Mouse (Mus musculus) kidney, postnatal 36 days (tissue): ENCODE results near the gene Slc25a16.

ENCODE experiments used
- DNase-seq, 2 experiments: peaks; one replicate each; pipeline ENCODE4 v3.0.0; 2021 to 2022; ENCODE audit warnings: mixed read lengths in 2 of 2

Slc25a16 gene

GRCm38 (mm10) chr10:62919925-62920765 lies at the start of gene Slc25a16:
Gene Slc25a16, plus strand, starts transcription at chr10:62920633.
- DNase-seq, result peak; percentile 90 to 94

GRCm38 (mm10) chr10:62874828-62875227 lies 45.6 kb upstream of the Slc25a16 start:
- no peak for DNase-seq

GRCm38 (mm10) chr10:62875565-62875964 lies 44.9 kb upstream of the Slc25a16 start:
- DNase-seq, result no peak

GRCm38 (mm10) chr10:62878056-62878455 lies 42.4 kb upstream of the Slc25a16 start:
- no peak for DNase-seq

- DNase-seq, result peak in 1 of 2 experiments; percentile 46
Observed at GRCm38 (mm10) chr10:62881211-62881610, 39.2 kb upstream of the Slc25a16 start.

DNA sequence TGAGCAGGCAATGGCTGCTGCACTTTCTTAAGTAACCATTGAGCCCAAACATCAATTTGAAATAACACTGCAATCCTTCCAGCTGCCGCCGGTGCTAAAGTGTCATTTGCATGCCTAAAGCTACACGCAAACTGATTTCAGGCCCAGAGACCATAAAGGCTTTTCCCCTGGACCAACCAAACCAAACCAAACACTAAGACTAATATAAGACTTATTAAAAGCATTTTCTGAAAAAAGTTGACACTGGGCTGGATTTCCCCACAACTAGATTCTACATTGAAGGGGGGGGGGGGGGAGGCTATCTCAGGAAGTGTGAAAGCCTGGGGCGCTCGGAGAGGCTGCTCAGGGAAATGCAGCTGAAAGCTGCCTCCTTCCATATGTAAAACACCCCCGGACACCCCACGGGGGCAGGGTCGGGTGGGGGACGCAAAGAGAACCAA lies 36.5 kb upstream of the Slc25a16 start:
- no peak for DNase-seq

GRCm38 (mm10) chr10:62884517-62884916 lies 35.9 kb upstream of the Slc25a16 start:
- no peak for DNase-seq

- DNase-seq, result no peak
Observed at GRCm38 (mm10) chr10:62885460-62885859, 35.0 kb upstream of the Slc25a16 start.

DNA sequence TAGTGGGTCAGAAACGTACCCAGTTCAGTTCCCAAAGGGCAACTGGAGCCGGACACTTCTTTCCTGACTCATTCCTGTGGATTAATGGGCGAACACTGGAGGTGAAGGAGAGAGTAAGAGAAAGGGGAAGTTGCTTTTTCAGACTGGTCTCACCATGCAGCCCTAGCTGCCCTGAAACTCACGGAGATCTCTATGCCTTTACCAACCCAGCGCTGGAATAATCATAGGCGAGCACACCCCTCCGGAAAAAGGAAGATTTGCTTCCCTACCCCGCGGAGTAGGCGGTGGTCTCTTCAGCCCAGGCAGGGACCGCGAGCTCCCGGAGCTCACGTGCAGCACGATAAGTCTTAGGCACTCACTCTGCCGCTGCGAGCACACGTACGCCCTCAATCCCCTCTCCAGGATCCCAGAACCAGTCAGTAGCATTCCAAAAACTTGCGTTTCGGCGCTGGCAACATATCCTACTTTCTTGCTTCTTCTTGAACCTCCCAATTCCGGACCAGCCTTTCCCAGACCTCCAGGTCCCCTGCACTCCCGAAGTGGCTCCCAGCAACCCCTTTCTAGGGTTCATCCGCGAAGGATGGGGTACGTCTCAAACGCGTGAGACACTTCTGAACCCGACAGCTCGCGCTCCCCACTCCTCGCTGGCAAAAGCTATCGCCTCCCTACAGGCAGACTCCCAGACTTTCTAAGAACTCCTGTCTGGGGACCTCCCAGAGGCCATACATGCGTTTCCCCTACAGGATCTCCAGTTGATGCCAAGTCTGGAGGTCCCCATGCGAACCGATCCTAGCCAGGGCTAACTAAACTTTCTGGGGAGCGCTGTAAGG lies 34.2 kb upstream of the Slc25a16 start:
- peak in 1 of 2 experiments; percentile 29 for DNase-seq

GRCm38 (mm10) chr10:62886799-62887591 lies 33.4 kb upstream of the Slc25a16 start:
- peak; percentile 73 to 79 for DNase-seq

GRCm38 (mm10) chr10:62891025-62891424 lies 29.4 kb upstream of the Slc25a16 start:
- no peak for DNase-seq

GRCm38 (mm10) chr10:62892549-62893232 lies 27.7 kb upstream of the Slc25a16 start:
- no peak for DNase-seq

GRCm38 (mm10) chr10:62893356-62893884 lies 27.0 kb upstream of the Slc25a16 start:
- DNase-seq, result no peak

DNA sequence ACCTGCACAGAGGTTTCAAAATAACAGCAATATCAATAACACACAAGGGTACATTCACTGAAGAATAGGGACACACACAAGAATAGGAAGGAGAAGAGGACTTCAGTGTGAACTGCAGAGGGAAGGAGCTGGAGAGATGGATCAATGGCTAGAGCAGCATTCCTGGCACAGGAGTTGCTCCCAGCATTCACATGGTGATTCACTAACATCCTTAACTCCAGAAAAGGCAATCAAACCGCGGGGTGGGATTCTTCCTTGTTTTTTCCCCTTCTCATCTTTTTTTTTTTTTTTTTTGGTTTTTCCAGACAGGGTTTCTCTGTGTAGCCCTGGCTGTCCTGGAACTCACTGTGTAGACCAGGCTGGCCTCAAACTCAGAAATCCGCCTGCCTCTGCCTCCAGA lies 26.0 kb upstream of the Slc25a16 start:
- DNase-seq, result no peak

DNA sequence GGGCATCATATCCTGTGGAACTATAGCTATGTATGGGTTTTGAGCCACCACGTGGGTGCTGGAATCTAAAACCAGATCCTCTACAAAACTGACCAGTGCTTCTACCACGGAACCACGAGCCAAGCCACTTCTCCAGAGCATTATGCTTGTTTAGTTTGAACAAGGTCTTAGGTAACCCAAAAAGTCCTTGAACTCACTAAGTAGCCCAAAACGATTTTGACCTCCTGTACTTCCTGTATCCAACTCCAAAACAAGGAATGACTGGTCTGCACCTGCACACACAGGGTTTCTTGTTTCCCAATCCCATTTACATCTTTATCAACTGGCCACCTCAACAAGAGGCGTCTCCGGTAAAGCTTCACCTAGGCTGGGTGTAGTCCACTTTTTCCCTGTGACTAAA lies 25.0 kb upstream of the Slc25a16 start:
- peak in 1 of 2 experiments; percentile 10 for DNase-seq

- no peak for DNase-seq
Observed at GRCm38 (mm10) chr10:62896035-62896434, 24.4 kb upstream of the Slc25a16 start.

GRCm38 (mm10) chr10:62896774-62897173 lies 23.7 kb upstream of the Slc25a16 start:
- DNase-seq, result peak; percentile 34 to 42

- DNase-seq, result no peak
Observed at GRCm38 (mm10) chr10:62897437-62897836, 23.0 kb upstream of the Slc25a16 start.

DNA sequence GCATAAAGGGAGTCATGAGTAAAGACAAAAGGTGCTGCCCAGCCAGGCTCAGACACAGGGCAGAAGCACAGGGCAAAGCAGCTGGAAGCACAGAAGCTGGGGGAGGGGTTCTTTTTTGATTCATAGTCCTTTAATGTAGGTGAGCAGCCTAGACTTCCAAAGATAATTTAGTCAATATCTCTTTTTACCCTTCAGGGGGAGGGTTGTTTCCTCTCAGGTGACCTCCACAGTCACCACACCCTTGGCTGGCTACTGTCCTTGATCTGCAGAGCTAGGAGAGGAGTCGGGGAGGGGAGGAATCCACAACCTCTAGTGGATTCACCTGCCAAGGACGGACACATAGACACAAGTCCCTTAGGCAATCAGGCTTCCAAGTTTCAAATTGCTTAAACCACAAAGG lies 22.4 kb upstream of the Slc25a16 start:
- DNase-seq, result no peak

GRCm38 (mm10) chr10:62900144-62900543 lies 20.3 kb upstream of the Slc25a16 start:
- DNase-seq, result no peak

DNA sequence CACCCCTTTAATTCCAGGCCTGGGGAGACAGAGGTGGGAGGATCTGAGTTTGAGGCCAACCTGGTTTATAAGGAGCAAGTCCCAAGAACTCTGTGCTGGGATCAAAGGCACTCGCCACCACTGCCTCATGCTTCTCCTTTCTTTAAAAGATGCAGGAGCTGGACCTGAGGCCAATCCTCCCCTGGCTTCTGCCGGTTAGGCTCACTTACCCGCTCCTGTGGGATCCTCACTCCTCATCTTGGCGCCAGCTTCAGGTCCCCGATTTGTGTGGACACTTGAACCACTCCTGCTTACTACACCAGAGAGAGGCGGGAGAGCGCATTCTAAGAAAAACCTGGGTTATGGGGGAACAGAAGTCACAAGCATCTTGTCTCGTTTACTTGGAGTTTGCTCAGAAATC lies 18.6 kb upstream of the Slc25a16 start:
- DNase-seq, result no peak

DNA sequence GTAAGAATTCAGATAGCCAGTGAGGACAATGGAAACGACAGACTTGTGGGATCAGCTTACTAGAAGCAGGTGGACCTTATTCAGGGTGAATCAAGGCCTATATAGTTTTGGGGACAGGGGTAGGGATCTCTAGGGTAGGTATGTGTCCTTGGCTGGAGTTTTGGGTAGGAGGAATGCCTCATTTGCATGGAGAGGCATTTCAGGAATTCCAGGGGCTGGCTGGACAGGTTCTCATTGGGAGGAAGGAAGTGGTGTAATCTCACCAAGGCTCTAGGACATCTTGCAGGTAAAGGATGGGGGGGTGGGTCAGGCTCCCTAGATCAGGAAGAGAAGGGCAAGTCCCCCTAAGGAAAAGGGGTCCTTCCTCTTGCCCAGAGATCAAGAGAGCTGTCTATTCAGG lies 17.6 kb upstream of the Slc25a16 start:
- DNase-seq, result no peak
